Mouse (Mus musculus): ENCODE measurements around the gene Akt3. TPM values are rescaled to one million over a fixed set of nuclear protein-coding genes. Genes with fewer than 3 reads are reported as not detected.

Akt3 gene
- polyA plus RNA-seq, 2 experiments: 7.2 to 14.5 TPM

GRCm38 (mm10) chr1:177046963-177047362, 211.0 kb downstream of the Akt3 start:
- no peak overlapping the region for H3K27ac ChIP-seq (replicated peaks; ENCODE audit: low read depth, low read length)
- H3K9me3 ChIP-seq (ENCODE audit: control insufficient read depth, low read length): no peaks in the 10 kb centered on the region
- 84% methylated on average over 2 of the region's 2 CpGs for WGBS
- ATAC-seq (ENCODE audit: low FRiP score, low read depth) (no peak), DNase-seq (ENCODE audit: low spot score) (no peak)
- H3K4me1 ChIP-seq (ENCODE audit: control insufficient read depth, insufficient read depth, low read length): no peaks in the 10 kb centered on the region
- no peak overlapping the region for H3K4me2 ChIP-seq (replicated peaks; ENCODE audit: low read depth, low read length, severe bottlenecking)
- 0 out of 2 replicates have a peak, but pooled peaks cover 3% of the 10 kb centered on the region for H3K36me3 ChIP-seq (ENCODE audit: control insufficient read depth, insufficient read depth, low read length)
- H3K4me3 ChIP-seq (replicated peaks; ENCODE audit: low read length): no peak overlapping the region
- no peak overlapping the region for H3K9ac ChIP-seq (ENCODE audit: low read depth, low read length, severe bottlenecking)
- no peak for TF ChIP-seq POLR2A (IDR thresholded peaks at IDR 0.05; ENCODE audit: borderline replicate concordance, extremely low read depth, insufficient read depth, insufficient read length)
- H3K27me3 ChIP-seq (ENCODE audit: control insufficient read depth, insufficient read depth, low read length): no peaks in the 10 kb centered on the region

GRCm38 (mm10) chr1:177045885-177046284, 212.1 kb downstream of the Akt3 start:
- Histone ChIP-seq H3K4me1 (ENCODE audit: control insufficient read depth, insufficient read depth, low read length) (no peaks in the 10 kb centered on the region), H3K36me3 (ENCODE audit: control insufficient read depth, insufficient read depth, low read length) (0 out of 2 replicates have a peak, but pooled peaks cover 3% of the 10 kb centered on the region), H3K9ac (ENCODE audit: low read depth, low read length, severe bottlenecking) (no peak overlapping the region), H3K4me2 (replicated peaks; ENCODE audit: low read depth, low read length, severe bottlenecking) (no peak overlapping the region), H3K4me3 (replicated peaks; ENCODE audit: low read length) (no peak overlapping the region), H3K9me3 (ENCODE audit: control insufficient read depth, low read length) (no peaks in the 10 kb centered on the region), H3K27me3 (ENCODE audit: control insufficient read depth, insufficient read depth, low read length) (no peaks in the 10 kb centered on the region), H3K27ac (replicated peaks; ENCODE audit: low read depth, low read length) (no peak overlapping the region)
- ATAC-seq (ENCODE audit: low FRiP score, low read depth): no peak
- TF ChIP-seq POLR2A (IDR thresholded peaks at IDR 0.05; ENCODE audit: borderline replicate concordance, extremely low read depth, insufficient read depth, insufficient read length): no peak
- DNase-seq (ENCODE audit: low spot score): no peak

GRCm38 (mm10) chr1:177040058-177040457, 217.9 kb downstream of the Akt3 start:
- no peak for DNase-seq (ENCODE audit: low spot score)
- no peaks in the 10 kb centered on the region for H3K9me3 ChIP-seq (ENCODE audit: control insufficient read depth, low read length)
- no peaks in the 10 kb centered on the region for H3K27me3 ChIP-seq (ENCODE audit: control insufficient read depth, insufficient read depth, low read length)
- no peak overlapping the region for H3K27ac ChIP-seq (replicated peaks; ENCODE audit: low read depth, low read length)
- WGBS: 67% methylated on average over 4 of the region's 4 CpGs
- no peak overlapping the region for H3K4me2 ChIP-seq (replicated peaks; ENCODE audit: low read depth, low read length, severe bottlenecking)
- H3K9ac ChIP-seq (ENCODE audit: low read depth, low read length, severe bottlenecking): no peak overlapping the region
- no peak for TF ChIP-seq POLR2A (IDR thresholded peaks at IDR 0.05; ENCODE audit: borderline replicate concordance, extremely low read depth, insufficient read depth, insufficient read length)
- no peak for ATAC-seq (ENCODE audit: low FRiP score, low read depth)
- H3K36me3 ChIP-seq (ENCODE audit: control insufficient read depth, insufficient read depth, low read length): no peaks in the 10 kb centered on the region
- H3K4me3 ChIP-seq (replicated peaks; ENCODE audit: low read length): no peak overlapping the region
- no peaks in the 10 kb centered on the region for H3K4me1 ChIP-seq (ENCODE audit: control insufficient read depth, insufficient read depth, low read length)

- Histone ChIP-seq H3K9ac (ENCODE audit: low read depth, low read length, severe bottlenecking) (no peak overlapping the region), H3K36me3 (ENCODE audit: control insufficient read depth, insufficient read depth, low read length) (no peaks in the 10 kb centered on the region), H3K4me3 (replicated peaks; ENCODE audit: low read length) (no peak overlapping the region), H3K27ac (replicated peaks; ENCODE audit: low read depth, low read length) (no peak overlapping the region), H3K4me1 (ENCODE audit: control insufficient read depth, insufficient read depth, low read length) (no peaks in the 10 kb centered on the region), H3K27me3 (ENCODE audit: control insufficient read depth, insufficient read depth, low read length) (no peaks in the 10 kb centered on the region), H3K4me2 (replicated peaks; ENCODE audit: low read depth, low read length, severe bottlenecking) (no peak overlapping the region), H3K9me3 (ENCODE audit: control insufficient read depth, low read length) (no peaks in the 10 kb centered on the region)
- no peak for ATAC-seq (ENCODE audit: low FRiP score, low read depth)
- no peak for TF ChIP-seq POLR2A (IDR thresholded peaks at IDR 0.05; ENCODE audit: borderline replicate concordance, extremely low read depth, insufficient read depth, insufficient read length)
- WGBS: 85% methylated on average over 6 of the region's 6 CpGs
- DNase-seq (ENCODE audit: low spot score): no peak
Measured at GRCm38 (mm10) chr1:177039093-177039674, 218.8 kb downstream of the Akt3 start.

- H3K4me2 ChIP-seq (replicated peaks; ENCODE audit: low read depth, low read length, severe bottlenecking): no peak overlapping the region
- H3K36me3 ChIP-seq (ENCODE audit: control insufficient read depth, insufficient read depth, low read length): no peaks in the 10 kb centered on the region
- no peak for TF ChIP-seq POLR2A (IDR thresholded peaks at IDR 0.05; ENCODE audit: borderline replicate concordance, extremely low read depth, insufficient read depth, insufficient read length)
- H3K4me1 ChIP-seq (ENCODE audit: control insufficient read depth, insufficient read depth, low read length): no peaks in the 10 kb centered on the region
- no peak overlapping the region for H3K4me3 ChIP-seq (replicated peaks; ENCODE audit: low read length)
- no peak for DNase-seq (ENCODE audit: low spot score)
- H3K27me3 ChIP-seq (ENCODE audit: control insufficient read depth, insufficient read depth, low read length): no peaks in the 10 kb centered on the region
- no peak overlapping the region for H3K27ac ChIP-seq (replicated peaks; ENCODE audit: low read depth, low read length)
- H3K9me3 ChIP-seq (ENCODE audit: control insufficient read depth, low read length): no peaks in the 10 kb centered on the region
- no peak overlapping the region for H3K9ac ChIP-seq (ENCODE audit: low read depth, low read length, severe bottlenecking)
- WGBS: 64% methylated on average over 2 of the region's 2 CpGs
- ATAC-seq (ENCODE audit: low FRiP score, low read depth): no peak
Measured at GRCm38 (mm10) chr1:177038383-177038782, 219.6 kb downstream of the Akt3 start.

GRCm38 (mm10) chr1:177035460-177035859, 222.5 kb downstream of the Akt3 start:
- no peak overlapping the region for H3K4me3 ChIP-seq (replicated peaks; ENCODE audit: low read length)
- ATAC-seq (ENCODE audit: low FRiP score, low read depth) (no peak), DNase-seq (ENCODE audit: low spot score) (no peak)
- no peaks in the 10 kb centered on the region for H3K36me3 ChIP-seq (ENCODE audit: control insufficient read depth, insufficient read depth, low read length)
- H3K9ac ChIP-seq (ENCODE audit: low read depth, low read length, severe bottlenecking): no peak overlapping the region
- 90% methylated on average over 2 of the region's 2 CpGs for WGBS
- no peaks in the 10 kb centered on the region for H3K27me3 ChIP-seq (ENCODE audit: control insufficient read depth, insufficient read depth, low read length)
- H3K9me3 ChIP-seq (ENCODE audit: control insufficient read depth, low read length): no peaks in the 10 kb centered on the region
- H3K27ac ChIP-seq (replicated peaks; ENCODE audit: low read depth, low read length): no peak overlapping the region
- TF ChIP-seq POLR2A (IDR thresholded peaks at IDR 0.05; ENCODE audit: borderline replicate concordance, extremely low read depth, insufficient read depth, insufficient read length): no peak
- H3K4me2 ChIP-seq (replicated peaks; ENCODE audit: low read depth, low read length, severe bottlenecking): no peak overlapping the region
- no peaks in the 10 kb centered on the region for H3K4me1 ChIP-seq (ENCODE audit: control insufficient read depth, insufficient read depth, low read length)
